8 mouse cellular contexts compared by ENCODE assay signal in the genomic region with DNA sequence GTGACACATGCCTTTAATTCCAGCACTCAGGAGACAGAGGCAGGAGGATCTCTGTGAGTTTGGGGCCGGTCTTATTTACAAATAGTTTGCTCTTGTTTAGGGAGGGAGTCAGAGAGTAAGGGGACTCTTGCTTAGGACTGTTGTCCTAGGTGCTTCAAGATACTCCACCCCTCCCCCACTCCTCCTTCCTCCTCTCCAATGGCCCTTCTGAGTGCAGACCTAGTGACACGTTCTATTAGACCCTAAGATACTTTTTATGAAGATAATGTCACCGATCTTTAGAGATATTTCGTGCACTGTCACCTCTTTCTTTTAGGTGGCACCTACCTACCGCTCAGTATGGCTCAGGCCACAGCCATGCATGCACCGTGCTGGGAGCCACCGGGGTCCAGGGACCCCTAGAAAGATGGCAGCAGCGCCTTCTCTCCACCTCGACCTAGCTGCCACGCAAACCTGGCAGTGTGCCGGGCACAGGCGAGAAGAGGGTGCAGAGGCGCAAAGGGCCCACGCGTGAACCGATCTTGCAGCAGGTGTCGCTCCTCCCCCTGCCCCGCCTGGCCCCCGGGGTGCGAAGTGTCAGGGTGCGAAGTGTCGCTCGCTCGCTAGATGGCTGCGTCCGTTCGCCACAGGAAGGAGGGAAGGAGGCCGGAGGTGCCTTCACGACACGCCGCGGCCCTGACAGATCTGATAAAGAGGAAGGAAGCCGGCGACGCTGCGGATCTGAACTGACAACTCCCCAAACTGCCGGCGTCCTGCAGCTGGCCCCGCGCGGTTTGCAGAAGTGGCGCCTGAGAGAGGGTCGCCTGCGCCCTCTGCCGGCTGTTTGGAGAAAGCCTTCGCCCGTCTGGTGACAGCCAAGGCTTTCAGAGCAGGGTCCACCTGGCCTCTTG.
DNase-seq lines count a peak whose midpoint lies in the region; ATAC-seq and TF ChIP-seq lines count a peak whose summit lies in the region.

No protein-coding gene starts in this region.

- TF ChIP-seq POLR2A in limb, embryonic 14.5 days (IDR thresholded peaks at IDR 0.05; ENCODE audit: borderline replicate concordance, extremely low read depth, insufficient read depth, insufficient read length) = no peak

- DNase-seq in 3134 (ENCODE audit: extremely low read depth, insufficient read length, low spot score) = peak; percentile 69
- DNase-seq in adrenal gland, postnatal 25 days = peak; percentile 85
- peak; percentile 76 to 79 for DNase-seq in heart, adult 9 months (ENCODE audit: low spot score in 2 of 2)
- DNase-seq in kidney, adult 9 months = peak; percentile 92
- DNase-seq in limb, embryonic 14.5 days (ENCODE audit: low spot score) = peak; percentile 91
- peak; percentile 85 for DNase-seq in midbrain, postnatal 0 days (ENCODE audit: low spot score)
- peak; percentile 79 to 94 for DNase-seq in spleen, postnatal 10 days (ENCODE audit: low spot score in 2 of 2)

- peaks cover 24% of the 10 kb centered on the region for H3K4me1 ChIP-seq in embryonic facial prominence, embryonic 13.5 days
- peaks cover 5% of the 10 kb centered on the region; the same call in 1 of the 2 replicates for H3K4me1 ChIP-seq in limb, embryonic 14.5 days (ENCODE audit: control insufficient read depth, insufficient read depth, low read length)
- peaks cover 6% of the 10 kb centered on the region; the same call in 1 of the 2 replicates for H3K4me1 ChIP-seq in midbrain, postnatal 0 days (ENCODE audit: insufficient read depth, low read length)

- no peak overlapping the region for H3K27ac ChIP-seq in embryonic facial prominence, embryonic 13.5 days
- no peak overlapping the region for H3K27ac ChIP-seq in limb, embryonic 14.5 days (replicated peaks; ENCODE audit: low read depth, low read length)
- H3K27ac ChIP-seq in midbrain, postnatal 0 days (ENCODE audit: low read depth, low read length) = no peak overlapping the region

- H3K36me3 ChIP-seq in embryonic facial prominence, embryonic 13.5 days = peaks cover 5% of the 10 kb centered on the region; the same call in 1 of the 2 replicates
- H3K36me3 ChIP-seq in limb, embryonic 14.5 days (ENCODE audit: control insufficient read depth, insufficient read depth, low read length) = no peaks in the 10 kb centered on the region
- H3K36me3 ChIP-seq in midbrain, postnatal 0 days (ENCODE audit: insufficient read depth, low read length) = no peaks in the 10 kb centered on the region

- peak; percentile 91 for TF ChIP-seq CTCF in midbrain, postnatal 0 days (IDR thresholded peaks at IDR 0.05)

- peak overlapping the region; percentile 41 for H3K4me3 ChIP-seq in embryonic facial prominence, embryonic 13.5 days
- H3K4me3 ChIP-seq in limb, embryonic 14.5 days (replicated peaks; ENCODE audit: low read length) = peak overlapping the region; percentile 38
- peak overlapping the region; percentile 39 for H3K4me3 ChIP-seq in midbrain, postnatal 0 days (ENCODE audit: low read depth, low read length)

- ATAC-seq in embryonic facial prominence, embryonic 13.5 days (ENCODE audit: insufficient number of reproducible peaks, insufficient read depth, low FRiP score, low TSS enrichment, low read depth) = no peak
- ATAC-seq in limb, embryonic 14.5 days (ENCODE audit: low FRiP score, low read depth) = peak; percentile 65; the same call in 1 of the 2 replicates
- no peak for ATAC-seq in midbrain, postnatal 0 days (ENCODE audit: low FRiP score)

- H3K9me3 ChIP-seq in embryonic facial prominence, embryonic 13.5 days = no peaks in the 10 kb centered on the region; the same call in 1 of the 2 replicates
- H3K9me3 ChIP-seq in limb, embryonic 14.5 days (ENCODE audit: control insufficient read depth, low read length) = no peaks in the 10 kb centered on the region
- H3K9me3 ChIP-seq in midbrain, postnatal 0 days (ENCODE audit: low read length) = no peaks in the 10 kb centered on the region

- H3K27me3 ChIP-seq in embryonic facial prominence, embryonic 13.5 days = peaks cover 44% of the 10 kb centered on the region
- H3K27me3 ChIP-seq in limb, embryonic 14.5 days (ENCODE audit: control insufficient read depth, insufficient read depth, low read length) = peaks cover 26% of the 10 kb centered on the region
- peaks cover 18% of the 10 kb centered on the region for H3K27me3 ChIP-seq in midbrain, postnatal 0 days (ENCODE audit: insufficient read depth, low read length)

- WGBS in embryonic facial prominence, embryonic 13.5 days = 2% methylated on average over 47 of the region's 47 CpGs
- WGBS in limb, embryonic 14.5 days = 3% methylated on average over 38 of the region's 47 CpGs
- 3% methylated on average over 44 of the region's 47 CpGs for WGBS in midbrain, postnatal 0 days

- H3K9ac ChIP-seq in embryonic facial prominence, embryonic 13.5 days = peak overlapping the region; percentile 57
- peak overlapping the region; percentile 17; the same call in 1 of the 2 replicates for H3K9ac ChIP-seq in limb, embryonic 14.5 days (ENCODE audit: low read depth, low read length, severe bottlenecking)
- H3K9ac ChIP-seq in midbrain, postnatal 0 days (replicated peaks; ENCODE audit: low read length, poor library complexity, severe bottlenecking) = 0 out of 2 replicates have a peak overlapping the region, but pooled peaks have one; percentile 24

- peak overlapping the region; percentile 78 for H3K4me2 ChIP-seq in embryonic facial prominence, embryonic 13.5 days
- peak overlapping the region; percentile 71 for H3K4me2 ChIP-seq in limb, embryonic 14.5 days (replicated peaks; ENCODE audit: low read depth, low read length, severe bottlenecking)
- peak overlapping the region; percentile 73 for H3K4me2 ChIP-seq in midbrain, postnatal 0 days (ENCODE audit: low read depth, low read length, poor library complexity, severe bottlenecking)
